Mouse (Mus musculus): ENCODE data around the gene Rims4.

Rims4 gene

GRCm38 (mm10) chr2:163909604-163910003, 8.9 kb downstream of the Rims4 start:
- DNase-seq (ENCODE audit: low spot score): no peak

GRCm38 (mm10) chr2:163907131-163907530, 11.4 kb downstream of the Rims4 start:
- DNase-seq (ENCODE audit: low spot score): no peak

GRCm38 (mm10) chr2:163904323-163904722, 14.2 kb downstream of the Rims4 start:
- DNase-seq (ENCODE audit: low spot score): no peak

- peak; percentile 88 for DNase-seq (ENCODE audit: low spot score)
These were observed 15.0 kb downstream of the Rims4 start for GRCm38 (mm10) chr2:163903461-163903860.

- no peak for DNase-seq (ENCODE audit: low spot score)
These were observed 16.0 kb downstream of the Rims4 start for GRCm38 (mm10) chr2:163902448-163902847.

- no peak for DNase-seq (ENCODE audit: low spot score)
These were observed 17.4 kb downstream of the Rims4 start for GRCm38 (mm10) chr2:163901043-163901442.

- no peak for DNase-seq (ENCODE audit: low spot score)
These were observed 18.5 kb downstream of the Rims4 start for GRCm38 (mm10) chr2:163899910-163900411.

- DNase-seq (ENCODE audit: low spot score): peak; percentile 51
These were observed 20.4 kb downstream of the Rims4 start for GRCm38 (mm10) chr2:163897988-163898535.

GRCm38 (mm10) chr2:163897026-163897425, 21.5 kb downstream of the Rims4 start:
- no peak for DNase-seq (ENCODE audit: low spot score)

- DNase-seq (ENCODE audit: low spot score): no peak
These were observed 23.3 kb downstream of the Rims4 start for GRCm38 (mm10) chr2:163895156-163895555.

GRCm38 (mm10) chr2:163893446-163894370, 24.8 kb downstream of the Rims4 start:
- DNase-seq (ENCODE audit: low spot score): no peak

GRCm38 (mm10) chr2:163891271-163891670, 27.2 kb downstream of the Rims4 start:
- DNase-seq (ENCODE audit: low spot score): no peak

GRCm38 (mm10) chr2:163890586-163890985, 27.9 kb downstream of the Rims4 start:
- no peak for DNase-seq (ENCODE audit: low spot score)

- no peak for DNase-seq (ENCODE audit: low spot score)
These were observed 29.1 kb downstream of the Rims4 start for GRCm38 (mm10) chr2:163889411-163889810.

- no peak for DNase-seq (ENCODE audit: low spot score)
These were observed 35.4 kb downstream of the Rims4 start for GRCm38 (mm10) chr2:163882859-163883652.

- peak; percentile 75 for DNase-seq (ENCODE audit: low spot score)
These were observed 37.6 kb downstream of the Rims4 start for GRCm38 (mm10) chr2:163880891-163881290.

- peak; percentile 51 for DNase-seq (ENCODE audit: low spot score)
These were observed 41.5 kb downstream of the Rims4 start for GRCm38 (mm10) chr2:163876830-163877498.

GRCm38 (mm10) chr2:163875484-163875883, 43.0 kb downstream of the Rims4 start:
- peak; percentile 88 for DNase-seq (ENCODE audit: low spot score)

GRCm38 (mm10) chr2:163874877-163875276, 43.6 kb downstream of the Rims4 start:
- DNase-seq (ENCODE audit: low spot score): no peak

GRCm38 (mm10) chr2:163871906-163872305, 46.6 kb downstream of the Rims4 start:
- no peak for DNase-seq (ENCODE audit: low spot score)

- DNase-seq (ENCODE audit: low spot score): no peak
These were observed 47.2 kb downstream of the Rims4 start for GRCm38 (mm10) chr2:163871266-163871665.

GRCm38 (mm10) chr2:163869783-163870182, 48.7 kb downstream of the Rims4 start:
- DNase-seq (ENCODE audit: low spot score): peak; percentile 80
